Mouse (Mus musculus): ENCODE measurements around the gene Ada. TPM values are rescaled to one million over a fixed set of nuclear protein-coding genes. Genes with fewer than 3 reads are reported as not detected.

Gene Ada
- 7.3 and 7.9 TPM in 2 replicates for polyA plus RNA-seq (2016; fragmentation: Nextera tagmentation; extraction: Ambion mirVana)

- Histone ChIP-seq H3K9ac (peak within 1 kb of the TSS; percentile 61), H3K27me3 (peaks cover 21% of the 10 kb centered on the region; the same call in 1 of the 2 replicates), H3K36me3 (replicated peaks) (no peaks in the 10 kb centered on the region), H3K4me2 (peak within 1 kb of the TSS; percentile 94), H3K4me1 (peaks cover 17% of the 10 kb centered on the region), H3K9me3 (no peaks in the 10 kb centered on the region), H3K27ac (no peak within 1 kb of the TSS), H3K4me3 (replicated peaks) (peak within 1 kb of the TSS; percentile 57)
- peak; percentile 87 for ATAC-seq (ENCODE audit: low FRiP score)
- under 1% methylated on average over 53 of the region's 57 CpGs for WGBS
Measured at GRCm38 (mm10) chr2:163749647-163750611, at the start of gene Ada. Gene Ada (minus strand): TSS chr2:163750239.

GRCm38 (mm10) chr2:163798411-163798810 lies 48.4 kb upstream of the Ada start:
- H3K4me2 ChIP-seq, result no peak overlapping the region
- H3K27ac ChIP-seq, result no peak overlapping the region
- no peak for ATAC-seq (ENCODE audit: low FRiP score)
- no peaks in the 10 kb centered on the region for H3K27me3 ChIP-seq
- H3K4me3 ChIP-seq (replicated peaks), result no peak overlapping the region
- whole genome bisulfite sequencing, result 84% methylated on average over 7 of the region's 7 CpGs
- no peak overlapping the region for H3K9ac ChIP-seq
- no peaks in the 10 kb centered on the region for H3K36me3 ChIP-seq (replicated peaks)
- no peaks in the 10 kb centered on the region for H3K9me3 ChIP-seq
- no peaks in the 10 kb centered on the region for H3K4me1 ChIP-seq

DNA sequence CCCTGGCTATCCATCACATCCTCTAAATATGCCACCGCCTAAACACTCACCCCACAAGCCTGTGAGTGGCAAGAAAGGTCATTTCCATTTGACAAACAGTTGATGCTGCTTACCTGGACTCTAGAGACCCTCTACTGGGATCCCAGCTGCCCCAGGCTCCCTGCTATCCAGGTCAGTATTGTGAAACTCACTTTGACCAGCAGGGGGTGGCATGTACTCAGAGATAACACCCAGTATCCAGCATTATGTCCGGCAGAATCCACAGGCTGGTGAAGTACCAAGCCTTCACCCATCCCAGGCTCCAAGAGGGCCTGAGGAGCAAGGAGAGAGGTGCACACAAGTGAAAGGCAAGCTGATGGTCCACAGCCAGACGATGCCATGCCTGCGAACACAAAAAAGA lies 38.4 kb upstream of the Ada start:
- ATAC-seq (ENCODE audit: low FRiP score), result no peak
- H3K4me1 ChIP-seq, result no peaks in the 10 kb centered on the region
- H3K9me3 ChIP-seq, result no peaks in the 10 kb centered on the region
- H3K27me3 ChIP-seq, result no peaks in the 10 kb centered on the region
- no peak overlapping the region for H3K9ac ChIP-seq
- no peak overlapping the region for H3K4me3 ChIP-seq (replicated peaks)
- 71% methylated on average over 4 of the region's 4 CpGs for WGBS
- H3K27ac ChIP-seq, result no peak overlapping the region
- H3K4me2 ChIP-seq, result no peak overlapping the region
- H3K36me3 ChIP-seq (replicated peaks), result no peaks in the 10 kb centered on the region

DNA sequence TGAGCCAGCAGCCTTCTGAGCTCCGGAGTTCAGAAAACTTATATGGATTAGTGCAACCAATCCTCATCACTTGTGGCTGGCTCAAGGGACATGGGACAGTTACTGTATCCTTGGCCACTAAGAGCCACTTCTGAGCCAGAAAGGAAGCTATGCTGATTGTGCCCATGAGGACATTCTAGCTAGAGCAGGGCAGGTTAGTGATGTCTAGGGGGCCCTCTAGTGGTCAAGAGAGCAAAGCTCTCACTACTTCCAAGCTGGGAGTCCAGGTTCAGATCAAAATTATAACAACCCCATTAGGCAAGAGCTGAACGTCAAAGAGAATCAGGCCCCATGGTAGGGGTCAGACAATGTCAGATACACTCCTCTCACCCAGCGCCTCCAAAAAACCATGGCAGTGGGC lies 37.7 kb upstream of the Ada start:
- H3K9ac ChIP-seq, result no peak overlapping the region
- no peak overlapping the region for H3K27ac ChIP-seq
- ATAC-seq (ENCODE audit: low FRiP score), result peak; percentile 51; the same call in 1 of the 2 replicates
- H3K4me3 ChIP-seq (replicated peaks), result no peak overlapping the region
- H3K4me2 ChIP-seq, result no peak overlapping the region
- H3K4me1 ChIP-seq, result no peaks in the 10 kb centered on the region
- H3K9me3 ChIP-seq, result no peaks in the 10 kb centered on the region
- no peaks in the 10 kb centered on the region for H3K36me3 ChIP-seq (replicated peaks)
- H3K27me3 ChIP-seq, result no peaks in the 10 kb centered on the region
- WGBS, result 53% methylated on average over 3 of the region's 3 CpGs

- 84% methylated on average over 6 of the region's 6 CpGs for WGBS
- Histone ChIP-seq H3K4me1 (no peaks in the 10 kb centered on the region), H3K27ac (no peak overlapping the region), H3K4me3 (replicated peaks) (no peak overlapping the region), H3K9ac (no peak overlapping the region), H3K27me3 (no peaks in the 10 kb centered on the region), H3K36me3 (replicated peaks) (no peaks in the 10 kb centered on the region), H3K9me3 (no peaks in the 10 kb centered on the region), H3K4me2 (no peak overlapping the region)
- ATAC-seq (ENCODE audit: low FRiP score), result no peak
Measured at GRCm38 (mm10) chr2:163787086-163787485, 37.0 kb upstream of the Ada start.

DNA sequence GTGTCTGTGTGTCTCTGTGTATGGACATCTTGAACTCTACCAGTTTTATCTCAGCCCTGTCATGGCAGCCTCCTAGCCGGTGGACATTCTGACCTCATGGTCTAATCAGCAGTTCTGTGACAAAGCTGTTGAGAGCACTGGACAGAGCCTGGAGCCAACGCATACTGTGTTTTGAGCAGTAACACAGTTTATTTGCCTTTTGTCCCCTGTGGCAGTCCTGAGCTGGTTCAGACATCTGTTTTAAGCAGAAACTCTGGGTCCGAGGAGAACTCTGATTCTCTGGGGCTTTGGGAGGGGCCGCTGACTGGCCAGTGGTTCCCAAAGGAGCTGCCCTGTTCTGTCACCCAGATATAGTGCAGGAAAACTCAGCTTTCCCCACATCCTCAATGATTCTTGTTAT lies 33.9 kb upstream of the Ada start:
- no peaks in the 10 kb centered on the region for H3K9me3 ChIP-seq
- no peak overlapping the region for H3K27ac ChIP-seq
- no peak for ATAC-seq (ENCODE audit: low FRiP score)
- H3K4me3 ChIP-seq (replicated peaks), result no peak overlapping the region
- WGBS, result 87% methylated on average over 4 of the region's 4 CpGs
- H3K27me3 ChIP-seq, result no peaks in the 10 kb centered on the region
- H3K36me3 ChIP-seq (replicated peaks), result no peaks in the 10 kb centered on the region
- H3K4me1 ChIP-seq, result peaks cover 3% of the 10 kb centered on the region; the same call in 1 of the 2 replicates
- no peak overlapping the region for H3K9ac ChIP-seq
- no peak overlapping the region for H3K4me2 ChIP-seq

DNA sequence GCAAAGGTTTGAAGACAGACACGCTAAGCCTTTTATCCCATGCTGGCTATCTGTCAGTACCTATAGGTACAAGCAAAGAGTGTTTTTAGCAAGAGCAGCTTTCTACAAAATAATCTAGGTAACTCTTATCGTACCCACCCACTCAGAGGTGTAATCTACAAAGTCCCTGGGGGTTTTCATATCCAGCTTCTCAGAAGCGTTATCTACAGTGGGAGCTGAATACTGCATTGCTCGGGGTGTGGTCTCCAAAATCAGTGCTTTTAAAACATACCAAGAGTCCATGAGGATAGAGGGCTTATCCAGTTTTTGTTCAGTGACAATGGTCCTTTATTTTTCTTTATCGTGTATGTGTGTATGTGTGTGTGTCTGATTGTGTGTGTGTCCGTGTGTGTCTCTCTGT lies 33.3 kb upstream of the Ada start:
- 85% methylated on average over 6 of the region's 6 CpGs for WGBS
- Histone ChIP-seq H3K4me3 (replicated peaks) (no peak overlapping the region), H3K4me2 (no peak overlapping the region), H3K36me3 (replicated peaks) (no peaks in the 10 kb centered on the region), H3K27me3 (no peaks in the 10 kb centered on the region), H3K4me1 (peaks cover 8% of the 10 kb centered on the region; the same call in 1 of the 2 replicates), H3K27ac (no peak overlapping the region), H3K9ac (no peak overlapping the region), H3K9me3 (no peaks in the 10 kb centered on the region)
- ATAC-seq (ENCODE audit: low FRiP score), result no peak

DNA sequence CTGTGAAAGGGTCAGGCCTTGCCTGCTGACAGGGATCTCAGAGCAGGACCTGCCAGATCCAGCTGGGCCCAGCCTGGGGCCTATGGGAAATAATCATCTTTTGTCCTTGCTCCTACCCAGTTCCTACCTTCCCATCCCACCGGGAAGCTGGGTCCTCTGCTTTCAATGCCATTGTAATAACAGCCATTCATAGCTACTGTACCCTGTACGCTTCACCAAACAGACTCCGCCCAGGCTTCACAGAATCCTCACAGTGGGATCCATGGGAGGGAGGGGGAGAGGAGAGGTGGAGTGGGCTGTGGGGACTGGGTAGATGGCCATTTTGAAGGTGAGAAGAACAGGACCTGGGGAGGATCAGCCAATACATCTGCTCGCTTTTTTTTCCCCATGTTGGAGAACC lies 28.9 kb upstream of the Ada start:
- WGBS, result 46% methylated on average over 4 of the region's 4 CpGs
- Histone ChIP-seq H3K4me2 (no peak overlapping the region), H3K36me3 (replicated peaks) (no peaks in the 10 kb centered on the region), H3K4me3 (replicated peaks) (no peak overlapping the region), H3K9me3 (no peaks in the 10 kb centered on the region), H3K27ac (no peak overlapping the region), H3K4me1 (peaks cover 19% of the 10 kb centered on the region), H3K27me3 (peaks cover 15% of the 10 kb centered on the region), H3K9ac (no peak overlapping the region)
- peak; percentile 41; the same call in 1 of the 2 replicates for ATAC-seq (ENCODE audit: low FRiP score)

- Histone ChIP-seq H3K36me3 (replicated peaks) (no peaks in the 10 kb centered on the region), H3K4me3 (replicated peaks) (no peak overlapping the region), H3K27me3 (peaks cover 15% of the 10 kb centered on the region), H3K9ac (no peak overlapping the region), H3K4me2 (no peak overlapping the region), H3K27ac (no peak overlapping the region), H3K9me3 (no peaks in the 10 kb centered on the region), H3K4me1 (peaks cover 19% of the 10 kb centered on the region)
- no peak for ATAC-seq (ENCODE audit: low FRiP score)
- WGBS, result 0% methylated on average over 2 of the region's 2 CpGs
Measured at GRCm38 (mm10) chr2:163777061-163777460, 27.0 kb upstream of the Ada start.

GRCm38 (mm10) chr2:163776661-163777060 lies 26.6 kb upstream of the Ada start:
- WGBS, result 5% methylated on average over 13 of the region's 13 CpGs
- peaks cover 15% of the 10 kb centered on the region for H3K27me3 ChIP-seq
- H3K36me3 ChIP-seq (replicated peaks), result no peaks in the 10 kb centered on the region
- H3K4me3 ChIP-seq (replicated peaks), result no peak overlapping the region
- H3K4me1 ChIP-seq, result peaks cover 19% of the 10 kb centered on the region
- H3K9ac ChIP-seq, result no peak overlapping the region
- no peak overlapping the region for H3K4me2 ChIP-seq
- H3K9me3 ChIP-seq, result no peaks in the 10 kb centered on the region
- ATAC-seq (ENCODE audit: low FRiP score), result no peak
- H3K27ac ChIP-seq, result no peak overlapping the region

DNA sequence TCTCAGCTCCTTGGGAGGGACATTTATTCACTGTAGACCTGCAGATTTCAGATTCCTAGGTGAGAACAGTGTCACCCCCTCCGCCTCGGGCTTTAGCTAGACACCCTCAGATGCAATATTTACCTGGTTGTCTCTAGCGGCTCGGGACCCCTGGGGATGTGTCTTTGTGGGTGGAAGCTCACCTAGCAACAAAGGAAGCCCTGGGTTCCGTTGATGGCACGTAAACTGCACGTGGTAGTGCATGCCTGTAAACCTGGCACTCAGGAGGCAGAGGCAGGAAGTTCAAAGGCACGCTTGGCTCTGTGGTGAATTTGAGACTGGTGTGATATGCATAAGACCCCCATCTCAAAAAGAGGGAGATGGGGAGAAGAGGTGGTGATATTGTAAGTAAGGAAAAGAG lies 20.7 kb upstream of the Ada start:
- H3K4me2 ChIP-seq, result no peak overlapping the region
- H3K27me3 ChIP-seq, result peaks cover under 1% of the 10 kb centered on the region; the same call in 1 of the 2 replicates
- no peak overlapping the region for H3K4me3 ChIP-seq (replicated peaks)
- ATAC-seq (ENCODE audit: low FRiP score), result no peak
- H3K9ac ChIP-seq, result no peak overlapping the region
- H3K36me3 ChIP-seq (replicated peaks), result no peaks in the 10 kb centered on the region
- no peak overlapping the region for H3K27ac ChIP-seq
- WGBS, result 89% methylated on average over 8 of the region's 8 CpGs
- H3K9me3 ChIP-seq, result no peaks in the 10 kb centered on the region
- H3K4me1 ChIP-seq, result no peaks in the 10 kb centered on the region

GRCm38 (mm10) chr2:163766890-163767289 lies 16.9 kb upstream of the Ada start:
- Histone ChIP-seq H3K4me3 (replicated peaks) (no peak overlapping the region), H3K9ac (no peak overlapping the region), H3K27ac (no peak overlapping the region), H3K4me1 (no peaks in the 10 kb centered on the region), H3K9me3 (no peaks in the 10 kb centered on the region), H3K36me3 (replicated peaks) (no peaks in the 10 kb centered on the region), H3K4me2 (no peak overlapping the region), H3K27me3 (no peaks in the 10 kb centered on the region)
- no peak for ATAC-seq (ENCODE audit: low FRiP score)
- WGBS, result 77% methylated on average over 1 of the region's 1 CpGs

GRCm38 (mm10) chr2:163766261-163766660 lies 16.2 kb upstream of the Ada start:
- no peaks in the 10 kb centered on the region for H3K9me3 ChIP-seq
- H3K4me2 ChIP-seq, result no peak overlapping the region

More at GRCm38 (mm10) chr2:163766261-163766660, 16.2 kb upstream of the Ada start:
- H3K4me3 ChIP-seq (replicated peaks), result no peak overlapping the region
- ATAC-seq (ENCODE audit: low FRiP score), result no peak
- no peak overlapping the region for H3K9ac ChIP-seq
- H3K4me1 ChIP-seq, result no peaks in the 10 kb centered on the region
- no peak overlapping the region for H3K27ac ChIP-seq
- no peaks in the 10 kb centered on the region for H3K36me3 ChIP-seq (replicated peaks)
- no peaks in the 10 kb centered on the region for H3K27me3 ChIP-seq

Data from forebrain, embryonic 12.5 days (tissue).